Mouse (Mus musculus) cerebellum, postnatal 36 days (tissue): ENCODE results near the gene Gm11011.
"Not testable (repeated sequence)": the region's sequence is repeated elsewhere in the genome, so short reads cannot be mapped to it uniquely, and the experiment has no call there.

ENCODE experiments used
- DNase-seq, 2 experiments: peaks; one replicate each; pipeline ENCODE4 v3.0.0; 2021 to 2022; ENCODE audit warnings: mixed read lengths in 2 of 2

The Gm11011 gene

DNA sequence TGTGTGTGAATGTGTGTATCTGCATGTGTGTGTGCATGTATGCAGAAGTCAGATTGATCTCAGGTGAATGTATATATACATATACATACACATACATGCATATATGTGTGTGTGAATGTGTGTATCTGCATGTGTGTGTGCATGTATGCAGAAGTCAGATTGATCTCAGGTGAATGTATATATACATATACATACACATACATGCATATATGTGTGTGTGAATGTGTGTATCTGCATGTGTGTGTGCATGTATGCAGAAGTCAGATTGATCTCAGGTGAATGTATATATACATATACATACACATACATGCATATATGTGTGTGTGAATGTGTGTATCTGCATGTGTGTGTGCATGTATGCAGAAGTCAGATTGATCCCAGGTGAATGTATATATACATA is at the start of gene Gm11011:
Gm11011 (minus strand) TSS at position 101 of the 400 bp plus-strand sequence.
- DNase-seq: not testable (repeated sequence)

DNA sequence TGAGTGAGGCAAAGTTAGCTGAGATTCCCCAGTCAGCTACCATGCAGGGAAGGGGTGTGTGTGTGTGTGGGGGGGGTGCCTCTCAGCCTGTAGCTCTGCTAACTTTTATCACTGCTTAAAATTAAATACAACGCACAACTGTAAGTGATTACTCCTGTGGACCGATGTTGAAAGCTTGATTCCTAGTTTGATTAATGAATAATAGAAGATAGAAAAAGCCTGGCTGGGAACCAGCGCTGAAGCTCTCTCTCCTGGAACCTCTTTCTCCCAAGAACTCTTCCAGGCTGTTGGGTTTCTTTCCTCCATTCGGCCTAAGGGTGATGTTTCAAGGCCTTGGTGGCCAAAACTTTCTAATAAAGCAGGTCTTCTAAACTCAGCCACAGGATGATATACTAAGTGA is 48.9 kb upstream of the Gm11011 start:
- no peak for DNase-seq

GRCm38 (mm10) chr2:169635428-169635827 is 47.9 kb upstream of the Gm11011 start:
- DNase-seq: no peak

GRCm38 (mm10) chr2:169634619-169635382 is 47.3 kb upstream of the Gm11011 start:
- no peak for DNase-seq

- DNase-seq: peak in 1 of 2 experiments; percentile 6
These were observed 46.1 kb upstream of the Gm11011 start for GRCm38 (mm10) chr2:169633491-169634289.

DNA sequence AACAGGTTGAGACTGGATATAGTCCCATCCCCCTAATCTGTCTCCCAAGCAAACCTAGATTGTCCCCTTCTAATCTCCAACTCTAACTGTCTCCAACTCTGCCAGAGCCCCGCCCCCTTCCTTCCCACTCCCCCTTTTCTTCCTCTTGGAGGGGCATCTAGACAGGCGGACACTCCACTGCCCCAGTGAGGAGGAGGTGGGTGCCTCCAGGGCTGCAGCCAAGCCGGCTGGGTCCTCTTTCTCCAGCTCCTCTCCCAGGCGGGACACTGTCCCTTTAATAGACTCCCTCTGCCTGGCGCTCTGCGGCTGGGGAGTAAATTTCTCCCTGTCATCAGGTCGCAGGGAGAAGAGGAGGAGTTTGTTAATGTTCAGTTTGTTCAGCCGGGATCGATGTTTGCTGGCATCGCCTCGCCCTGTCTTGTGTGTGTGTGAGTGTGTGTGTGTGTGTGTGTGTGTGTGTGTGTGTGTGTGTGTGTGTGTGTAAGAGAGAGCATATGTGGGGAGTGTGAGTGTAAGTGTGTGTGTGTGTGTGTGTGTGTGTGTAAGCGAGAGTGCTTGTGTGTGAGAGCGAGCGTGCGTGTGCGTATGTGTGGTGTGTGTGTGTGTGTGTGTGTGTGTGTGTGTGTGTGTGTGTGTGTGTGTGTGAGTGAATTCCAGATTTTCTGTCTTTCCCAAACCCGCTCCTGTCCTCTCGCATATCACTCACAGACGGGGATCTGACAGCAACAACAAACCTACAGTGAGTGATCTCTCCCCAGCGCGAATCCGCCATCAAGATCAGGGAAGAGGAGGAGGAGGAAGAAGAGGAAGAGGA is 45.0 kb upstream of the Gm11011 start, which contains the start of gene Tshz2:
Tshz2 (plus strand) TSS at position 676 of the 814 bp plus-strand sequence.
- peak in 1 of 2 experiments; percentile 4 for DNase-seq

DNA sequence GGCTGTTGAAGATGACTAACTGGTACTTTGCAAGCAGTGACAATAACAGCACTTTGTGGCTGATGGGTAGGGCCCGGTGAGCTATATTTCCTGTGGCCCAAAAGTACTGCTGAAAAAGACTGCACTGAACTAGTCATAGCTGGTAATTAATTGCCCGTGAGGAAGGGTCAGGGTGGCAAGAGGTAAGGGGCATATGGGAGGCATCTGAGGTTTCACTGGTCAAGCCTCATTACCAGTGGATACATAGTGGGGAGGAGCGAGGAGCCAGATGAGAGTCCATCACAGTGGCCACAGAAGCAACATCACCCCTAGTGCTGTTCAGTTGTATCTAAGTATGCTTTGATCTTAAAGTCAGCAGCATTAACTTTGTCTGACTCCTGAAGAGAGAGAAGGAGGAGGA is 42.5 kb upstream of the Gm11011 start:
- DNase-seq: no peak

DNA sequence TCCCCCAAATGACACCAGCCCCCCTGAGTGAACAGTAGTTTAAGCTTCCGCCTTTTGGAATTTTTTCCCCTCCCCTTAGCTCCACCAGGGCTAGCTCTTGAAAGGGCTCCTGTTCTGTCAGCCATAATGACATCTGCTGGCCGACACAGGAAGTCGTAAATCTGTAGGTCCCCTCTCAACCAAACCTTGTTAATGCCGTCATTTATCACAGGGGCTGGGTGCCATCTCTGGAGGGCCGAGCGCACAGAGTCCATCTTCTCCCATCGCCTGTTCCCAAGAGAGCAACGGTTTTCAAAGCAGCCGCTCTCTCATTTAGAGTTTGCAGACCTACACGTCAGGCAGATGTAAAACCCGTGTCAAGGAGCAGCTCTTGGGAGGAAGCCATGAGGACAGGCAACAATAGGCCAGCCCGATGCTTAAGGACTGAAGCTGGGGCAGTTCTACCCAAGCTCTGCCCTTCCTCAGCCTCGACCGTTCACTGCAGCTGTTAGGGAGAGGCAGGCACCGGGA is 33.7 kb upstream of the Gm11011 start:
- DNase-seq: no peak

DNA sequence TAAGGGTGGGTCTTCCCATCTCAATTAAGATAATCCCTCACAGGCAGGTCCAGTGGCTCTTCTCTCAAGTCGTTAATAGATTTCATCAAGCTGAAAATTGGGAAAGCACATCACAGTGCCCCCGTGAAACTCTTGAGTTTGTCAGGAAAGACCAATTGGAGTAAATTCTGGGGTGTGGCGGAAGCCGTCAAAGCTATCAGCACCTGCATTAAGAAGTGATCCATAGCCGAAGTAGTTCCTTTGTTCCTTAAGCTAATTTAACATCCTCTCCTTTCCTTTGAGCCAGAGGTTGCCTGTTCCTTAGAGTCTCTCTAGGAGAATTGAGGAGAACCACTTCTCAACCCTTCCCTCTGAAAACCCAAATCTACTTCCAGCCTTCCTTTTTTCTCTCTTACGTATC is 28.5 kb upstream of the Gm11011 start:
- no peak for DNase-seq

DNA sequence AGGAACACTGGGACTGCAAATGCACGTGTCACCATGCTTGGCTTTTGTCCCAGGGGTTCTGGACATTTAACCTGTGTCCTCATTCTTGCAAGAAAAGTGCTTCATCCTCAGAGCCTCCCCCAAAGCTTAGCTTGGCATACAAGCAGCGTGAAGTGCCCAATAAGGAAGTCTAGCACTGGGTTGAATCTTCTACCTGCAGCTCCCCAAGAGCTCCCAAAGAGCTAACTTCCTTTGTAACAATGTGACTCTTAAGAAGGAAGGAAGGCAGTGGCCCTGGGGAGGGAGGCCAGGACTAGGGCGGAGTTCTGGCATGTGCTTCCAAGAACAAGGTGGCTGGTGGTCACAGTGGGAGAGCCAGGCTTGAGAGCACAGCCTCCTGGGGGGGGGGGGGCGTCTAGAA is 27.1 kb upstream of the Gm11011 start:
- DNase-seq: no peak

DNA sequence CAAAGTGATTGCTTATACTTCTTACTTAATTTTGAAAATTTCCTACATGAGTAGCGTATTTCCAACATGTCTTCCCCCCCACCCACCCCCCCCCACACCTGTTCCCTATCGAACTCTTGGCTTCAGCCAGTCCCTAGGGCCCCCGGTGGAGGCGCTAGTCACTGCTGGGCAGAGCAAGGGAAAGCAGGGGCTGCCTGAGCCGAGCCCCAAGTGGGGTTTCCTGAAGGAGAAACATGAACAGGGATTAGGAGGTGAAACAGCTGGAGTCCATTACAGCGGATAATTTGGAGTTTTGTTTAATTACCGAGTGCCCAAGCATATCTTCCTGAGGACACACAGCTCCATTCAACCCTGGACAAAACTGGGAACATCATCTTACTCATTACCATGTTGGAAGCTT is 24.0 kb upstream of the Gm11011 start:
- DNase-seq: no peak

- DNase-seq: no peak
These were observed 23.3 kb upstream of the Gm11011 start for GRCm38 (mm10) chr2:169610882-169611281.

- no peak for DNase-seq
These were observed 22.4 kb upstream of the Gm11011 start for GRCm38 (mm10) chr2:169609956-169610355.

DNA sequence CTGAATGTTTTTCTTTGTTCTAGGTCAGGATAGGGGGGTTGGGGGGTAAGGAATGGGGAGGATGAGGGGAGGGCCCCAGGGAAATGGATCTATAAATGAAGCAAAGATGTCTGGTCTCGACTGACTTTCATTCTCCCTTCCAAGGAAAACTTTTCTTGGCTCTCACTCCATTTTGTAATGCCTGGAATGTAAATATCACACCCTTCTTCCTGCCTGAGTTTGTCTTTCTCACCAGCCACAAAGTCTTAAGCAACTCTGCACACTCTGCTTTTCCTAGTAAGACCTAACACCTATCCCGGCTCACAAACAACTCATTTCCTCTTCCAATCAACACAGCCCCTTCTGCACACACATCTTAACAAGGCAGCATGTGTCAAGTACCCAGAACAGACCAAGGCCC is 20.2 kb upstream of the Gm11011 start:
- no peak for DNase-seq

DNA sequence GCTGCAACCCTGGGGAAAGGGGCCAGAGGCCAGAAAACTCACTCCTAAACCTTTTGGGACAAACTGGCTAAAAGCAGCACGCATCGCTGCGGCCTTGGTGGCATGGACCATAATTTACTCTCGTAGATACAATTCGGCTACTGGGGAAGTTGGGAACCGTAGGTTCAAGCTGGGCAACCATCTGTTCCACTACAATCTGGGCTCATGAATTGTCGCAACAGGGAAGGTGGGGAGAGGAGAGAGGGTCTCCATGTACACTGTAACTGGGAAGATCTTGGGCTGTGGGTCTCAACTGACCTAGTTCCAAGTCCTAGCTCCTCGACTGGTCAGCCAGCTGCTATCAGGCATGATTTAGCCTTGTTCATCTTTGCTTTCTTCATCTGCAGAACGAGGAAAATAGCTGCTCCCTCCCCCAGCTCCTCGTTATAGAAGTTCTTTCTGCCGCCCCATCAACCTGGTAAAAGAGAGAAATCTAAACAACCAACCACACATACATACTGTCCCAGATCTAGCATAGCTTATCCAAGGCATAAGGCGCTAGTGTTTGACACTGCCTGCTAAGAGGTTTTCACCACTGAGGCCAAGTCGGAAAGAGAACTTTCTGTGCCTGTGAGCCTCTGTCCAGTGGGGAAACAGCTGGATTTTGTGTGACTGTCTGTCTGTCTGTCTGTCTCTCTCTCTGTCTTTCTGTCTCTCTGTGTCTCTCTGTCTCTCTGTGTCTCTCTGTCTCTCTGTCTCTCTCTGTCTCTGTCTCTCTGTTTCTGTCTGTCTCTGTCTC is 19.5 kb upstream of the Gm11011 start:
- DNase-seq: no peak

DNA sequence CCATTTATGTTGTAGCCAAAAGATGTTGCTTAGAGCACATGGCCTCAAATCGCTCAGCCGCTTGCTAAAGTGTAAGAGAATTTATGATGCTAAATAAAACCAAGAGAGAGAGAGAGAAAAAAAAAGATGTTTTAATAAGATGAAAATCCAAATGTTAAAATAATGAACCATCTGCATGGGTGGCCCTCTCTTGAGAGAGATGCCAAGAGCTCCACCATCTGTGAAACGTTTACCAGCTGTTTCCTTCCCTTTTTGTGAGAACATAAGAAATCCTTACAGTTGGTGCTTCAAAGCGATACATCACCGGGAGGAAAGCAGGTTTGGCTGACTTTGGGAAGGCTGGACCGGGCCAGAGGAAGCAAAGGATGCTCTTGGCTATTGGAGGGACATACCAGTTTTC is 12.6 kb upstream of the Gm11011 start:
- no peak for DNase-seq

- no peak for DNase-seq
These were observed 12.0 kb upstream of the Gm11011 start for GRCm38 (mm10) chr2:169599591-169599990.

DNA sequence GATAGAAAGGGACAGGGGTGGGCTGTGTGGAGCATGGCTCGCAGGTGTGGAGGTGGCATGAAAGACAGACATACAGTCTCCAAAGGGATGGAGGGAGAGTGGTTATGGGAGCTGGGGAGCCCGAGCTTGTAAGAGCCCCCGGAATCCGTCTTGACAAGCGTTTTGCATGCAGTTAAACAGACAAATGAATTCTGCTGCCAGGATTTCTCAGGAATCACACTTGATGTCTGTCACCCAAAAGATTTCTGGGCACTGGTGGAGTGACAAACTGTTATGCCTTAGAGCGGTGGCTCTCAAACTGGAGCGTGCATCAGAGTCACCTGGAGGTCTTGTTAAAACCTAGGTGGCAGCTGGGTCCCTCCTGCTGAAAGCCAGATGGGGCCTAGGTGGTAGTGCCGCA is 10.4 kb upstream of the Gm11011 start:
- no peak for DNase-seq

- no peak for DNase-seq
These were observed 9.8 kb upstream of the Gm11011 start for GRCm38 (mm10) chr2:169597357-169597756.

DNA sequence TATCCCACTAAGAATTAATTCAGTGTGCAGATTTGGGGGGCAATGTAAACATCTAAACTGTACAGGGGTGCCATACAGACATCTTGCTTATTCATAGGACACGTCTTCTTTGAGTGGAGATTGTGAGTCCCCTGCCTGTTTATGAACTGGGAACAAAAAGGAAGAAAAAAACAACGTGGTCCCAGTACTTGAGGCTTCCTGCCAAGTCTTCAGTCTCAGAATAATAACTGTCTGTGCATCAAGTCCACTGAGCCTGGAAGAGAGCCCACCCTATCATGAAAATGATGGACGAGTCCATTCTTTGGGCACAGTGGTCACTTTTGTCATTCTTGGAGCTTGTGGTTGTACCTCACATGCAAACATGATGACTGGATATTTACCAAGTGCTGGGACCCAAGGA is 6.2 kb upstream of the Gm11011 start:
- no peak for DNase-seq

GRCm38 (mm10) chr2:169590412-169590811 is 2.9 kb upstream of the Gm11011 start:
- no peak for DNase-seq

DNA sequence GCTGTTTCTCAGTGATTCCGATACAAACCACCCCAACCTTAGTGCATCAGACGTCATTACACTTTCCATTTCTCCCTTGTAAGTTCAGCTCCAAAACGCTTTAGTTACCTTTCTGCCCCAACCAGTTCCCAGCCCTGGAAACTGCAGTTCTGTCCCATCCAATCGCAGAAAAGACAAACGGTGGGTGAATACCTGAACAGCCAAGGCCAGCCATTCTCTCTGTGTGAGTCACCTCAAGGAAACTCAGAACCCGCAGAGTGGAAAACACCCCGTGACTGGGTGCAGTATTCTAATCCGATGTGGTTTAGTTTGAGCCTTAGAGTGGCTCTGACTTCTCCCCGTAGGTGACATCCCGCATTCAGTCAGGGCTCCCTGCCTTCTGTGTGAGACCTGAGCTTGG is 2.2 kb upstream of the Gm11011 start:
- no peak for DNase-seq
